Mouse (Mus musculus) liver, embryonic 14.5 days (tissue): ENCODE measurements around the gene Oit3.

Source experiments
- CTCF ChIP-seq: IDR thresholded peaks from 2 replicates; pipeline ENCODE4 v1.5.1; 2016; ENCODE audit warnings: antibody characterized with exemption, low read depth, control low read depth
- EP300 ChIP-seq: IDR thresholded peaks from 2 replicates; pipeline ENCODE4 v1.6.1; 2016; ENCODE audit warnings: antibody characterized with exemption, low read depth

DNA sequence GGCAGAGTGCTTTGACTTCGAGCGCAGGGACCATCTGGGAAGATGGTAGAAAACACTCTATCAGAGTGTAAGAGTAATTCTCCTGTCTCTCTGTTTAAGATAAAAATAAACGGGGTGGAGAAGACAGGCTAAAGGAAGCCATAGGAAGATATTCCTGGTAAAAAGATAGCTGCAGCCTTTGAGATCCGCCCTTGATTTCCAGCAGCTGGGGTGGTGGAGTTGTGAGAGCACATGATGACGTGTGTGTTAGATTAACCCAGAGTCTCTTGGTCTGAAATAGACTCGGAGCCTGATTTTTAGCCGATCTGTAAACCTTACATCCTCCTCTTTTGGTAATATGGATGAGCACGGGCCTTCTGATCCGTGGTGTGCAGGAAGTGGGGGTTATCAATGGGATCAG lies 6.0 kb upstream of the Oit3 start:
- TF ChIP-seq CTCF: no peak
- TF ChIP-seq EP300: no peak
